Comparison of ENCODE assay signal across 31 mouse cellular contexts in the genomic region with DNA sequence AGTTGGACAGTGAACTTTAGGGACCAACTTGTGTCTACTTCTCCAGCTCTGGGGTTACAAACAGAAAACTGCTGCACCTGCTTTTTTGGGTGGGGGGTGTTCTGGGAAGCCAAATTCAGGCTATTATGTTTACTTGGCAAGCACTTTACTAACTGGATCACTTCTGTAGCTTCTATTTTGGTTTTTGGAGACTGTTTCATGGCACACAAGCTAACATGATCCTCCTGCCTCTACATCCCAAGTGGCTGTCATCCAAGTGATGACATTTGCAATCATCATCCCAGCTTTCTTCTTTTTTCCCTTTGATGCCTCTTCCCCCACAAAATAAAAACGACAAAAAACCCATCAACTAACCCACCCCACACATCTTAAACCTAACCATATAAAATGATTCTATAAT. TPM values are rescaled to one million over a fixed set of nuclear protein-coding genes. Genes with fewer than 3 reads are reported as not detected.
DNase-seq lines count a peak whose midpoint lies in the region; ATAC-seq and TF ChIP-seq lines count a peak whose summit lies in the region.
"Had no signal": no experiment of that assay in that cellular context is flagged by ENCODE, and none has a peak within 500 bp of the region (broad histone marks: within the 10 kb centered on the region; RNA-seq: fewer than 3 reads in every experiment).

No protein-coding gene starts in this region.

- H3K9ac ChIP-seq in forebrain, embryonic 15.5 days (replicated peaks) = no peak overlapping the region
- H3K9ac ChIP-seq in forebrain, embryonic 11.5 days (ENCODE audit: low read length) = no peak overlapping the region
- H3K9ac ChIP-seq: embryonic facial prominence, embryonic 15.5 days; heart, embryonic 13.5 days; hindbrain, embryonic 15.5 days; liver, embryonic 14.5 days had no signal

- no peaks in the 10 kb centered on the region for H3K27me3 ChIP-seq in forebrain, embryonic 15.5 days
- no peaks in the 10 kb centered on the region for H3K27me3 ChIP-seq in forebrain, embryonic 11.5 days (ENCODE audit: control insufficient read depth, insufficient read depth, low read length)
- no peaks in the 10 kb centered on the region for H3K27me3 ChIP-seq in E14TG2a.4 (ENCODE audit: insufficient read depth, low read length)
- H3K27me3 ChIP-seq: embryonic facial prominence, embryonic 15.5 days; heart, embryonic 13.5 days; hindbrain, embryonic 15.5 days had no signal

- intact Hi-C loops in left cerebral cortex, postnatal 4 days (cut with DNase I) = no loop called here

- H3K4me3 ChIP-seq in forebrain, embryonic 15.5 days = no peak overlapping the region
- H3K4me3 ChIP-seq in forebrain, embryonic 11.5 days (ENCODE audit: low read depth, low read length) = no peak overlapping the region
- 0 out of 2 replicates have a peak overlapping the region, but pooled peaks have one; percentile 32 for H3K4me3 ChIP-seq in E14TG2a.4 (replicated peaks; ENCODE audit: low read length)
- H3K4me3 ChIP-seq: embryonic facial prominence, embryonic 10.5 days; embryonic facial prominence, embryonic 15.5 days; heart, embryonic 13.5 days; hindbrain, embryonic 10.5 days; hindbrain, embryonic 15.5 days had no signal

- 67% methylated on average over 1 of the region's 1 CpGs for WGBS in forebrain, embryonic 15.5 days
- WGBS in forebrain, embryonic 11.5 days = 76% methylated on average over 1 of the region's 1 CpGs

- no peaks in the 10 kb centered on the region for H3K9me3 ChIP-seq in forebrain, embryonic 15.5 days
- H3K9me3 ChIP-seq in forebrain, embryonic 11.5 days (ENCODE audit: control insufficient read depth, low read length) = no peaks in the 10 kb centered on the region
- H3K9me3 ChIP-seq in E14TG2a.4 (ENCODE audit: low read length) = no peaks in the 10 kb centered on the region
- H3K9me3 ChIP-seq: embryonic facial prominence, embryonic 10.5 days; embryonic facial prominence, embryonic 15.5 days; heart, embryonic 13.5 days; hindbrain, embryonic 10.5 days; hindbrain, embryonic 15.5 days had no signal

- no peak for TF ChIP-seq CTCF in E14TG2a.4 (conservative IDR thresholded peaks at IDR 0.05; ENCODE audit: low read length)

- H3K36me3 ChIP-seq in forebrain, embryonic 15.5 days = no peaks in the 10 kb centered on the region
- no peaks in the 10 kb centered on the region for H3K36me3 ChIP-seq in forebrain, embryonic 11.5 days (ENCODE audit: control insufficient read depth, insufficient read depth, low read length)
- H3K36me3 ChIP-seq in E14TG2a.4 (ENCODE audit: insufficient read depth, low read length) = no peaks in the 10 kb centered on the region
- H3K36me3 ChIP-seq: embryonic facial prominence, embryonic 10.5 days; embryonic facial prominence, embryonic 15.5 days; heart, embryonic 13.5 days; hindbrain, embryonic 10.5 days; hindbrain, embryonic 15.5 days had no signal

- 0 out of 2 replicates have a peak overlapping the region, but pooled peaks have one; percentile 55 for H3K27ac ChIP-seq in forebrain, embryonic 15.5 days (replicated peaks)
- no peak overlapping the region for H3K27ac ChIP-seq in forebrain, embryonic 11.5 days (ENCODE audit: low read depth, low read length)
- H3K27ac ChIP-seq: embryonic facial prominence, embryonic 10.5 days; embryonic facial prominence, embryonic 15.5 days; heart, embryonic 13.5 days; hindbrain, embryonic 10.5 days; hindbrain, embryonic 15.5 days; liver, embryonic 14.5 days had no signal

- no peak for ATAC-seq in forebrain, embryonic 15.5 days (replicated peaks)
- ATAC-seq in forebrain, embryonic 11.5 days (replicated peaks; ENCODE audit: low FRiP score) = no peak
- ATAC-seq: inflammation-experienced regulatory T-cells, adult 6 months had no signal

- no peak for DNase-seq in forebrain, embryonic 11.5 days (ENCODE audit: low spot score)
- DNase-seq in brain, embryonic 18.5 days (ENCODE audit: low read depth, low spot score) = peak; percentile 39
- peak; percentile 4 to 14 for DNase-seq in layer of hippocampus, postnatal 10 days (ENCODE audit: low spot score in 2 of 2)
- DNase-seq in left cerebral cortex, postnatal 4 days = no peak
- no peak for DNase-seq in frontal cortex, postnatal 25 days (ENCODE audit: low spot score in 2 of 2)
- DNase-seq: adrenal gland, postnatal 14 days; cerebellum, adult 2 months; cerebellum, postnatal 14 days; heart, postnatal 14 days; kidney, adult 11 months; kidney, postnatal 14 days; liver; lung, adult 2 months; lung, postnatal 10 days; midbrain, embryonic 14.5 days; retina, postnatal 1 day; right cerebral cortex, postnatal 14 days had no signal

- H3K4me1 ChIP-seq in forebrain, embryonic 15.5 days = no peaks in the 10 kb centered on the region
- no peaks in the 10 kb centered on the region for H3K4me1 ChIP-seq in forebrain, embryonic 11.5 days (replicated peaks; ENCODE audit: control insufficient read depth, insufficient read depth, low read length)
- H3K4me1 ChIP-seq in E14TG2a.4 (replicated peaks; ENCODE audit: low read depth, low read length) = no peaks in the 10 kb centered on the region
- H3K4me1 ChIP-seq: embryonic facial prominence, embryonic 10.5 days; embryonic facial prominence, embryonic 15.5 days; heart, embryonic 13.5 days; hindbrain, embryonic 10.5 days; hindbrain, embryonic 15.5 days had no signal

- no peak overlapping the region for H3K4me2 ChIP-seq in forebrain, embryonic 15.5 days (replicated peaks)
- H3K4me2 ChIP-seq in forebrain, embryonic 11.5 days (ENCODE audit: low read depth, low read length, severe bottlenecking) = no peak overlapping the region
- H3K4me2 ChIP-seq: embryonic facial prominence, embryonic 15.5 days; heart, embryonic 13.5 days; hindbrain, embryonic 15.5 days had no signal

RNA-seq across cellular contexts. Expression of a gene that starts 46.1 kb away (rescaled TPM):
- polyA plus RNA-seq in forebrain, embryonic 15.5 days (2015; fragmentation: Nextera tagmentation; extraction: Ambion mirVana) = 0.13 and 0.15 TPM in 2 replicates
- polyA plus RNA-seq in forebrain, embryonic 11.5 days (2014; fragmentation: Nextera tagmentation; extraction: Ambion mirVana) = 0.07 and 0.12 TPM in 2 replicates
- under 1 TPM in 1 of 2 experiments, not detected in 1; 0.42 TPM for total RNA-seq in layer of hippocampus, postnatal 10 days (2021)
- total RNA-seq in left cerebral cortex, postnatal 4 days (2021) = under 1 TPM; 0.08 to 0.16 TPM
- total RNA-seq: gastrocnemius, adult 8-10 months; heart, adult 8-10 months; monocyte, adult 5-6 weeks had no signal
- polyA plus RNA-seq: hindbrain, embryonic 10.5 days; lung, adult 2 months; small intestine, adult 2 months had no signal

RNA-seq across cellular contexts. Expression of a gene that starts 46.2 kb away (rescaled TPM):
- 0.59 TPM in 2 replicates for polyA plus RNA-seq in forebrain, embryonic 15.5 days (2015; fragmentation: Nextera tagmentation; extraction: Ambion mirVana)
- polyA plus RNA-seq in forebrain, embryonic 11.5 days (2014; fragmentation: Nextera tagmentation; extraction: Ambion mirVana) = 0.47 and 0.95 TPM in 2 replicates
- under 1 TPM; 0.38 to 0.50 TPM for total RNA-seq in layer of hippocampus, postnatal 10 days (2021)
- under 1 TPM; 0.24 to 0.30 TPM for total RNA-seq in left cerebral cortex, postnatal 4 days (2021)
- total RNA-seq: adrenal gland, postnatal 14 days; gastrocnemius, adult 8-10 months; gastrocnemius, postnatal 4 days; heart, adult 8-10 months; heart, postnatal 14 days; monocyte, adult 5-6 weeks had no signal
- polyA plus RNA-seq: inflammation-experienced regulatory T-cells, adult 6 months; liver, embryonic 14.5 days; small intestine, adult 2 months had no signal

RNA-seq across cellular contexts. Expression of a gene that starts 56.9 kb away (rescaled TPM):
- 32.4 and 33.5 TPM in 2 replicates for polyA plus RNA-seq in forebrain, embryonic 15.5 days (2015; fragmentation: Nextera tagmentation; extraction: Ambion mirVana)
- polyA plus RNA-seq in forebrain, embryonic 11.5 days (2014; fragmentation: Nextera tagmentation; extraction: Ambion mirVana) = 25.3 and 27.4 TPM in 2 replicates
- total RNA-seq in layer of hippocampus, postnatal 10 days (2021) = 10 to 100 TPM; 27.2 to 28.3 TPM
- 10 to 100 TPM; 28.3 to 31.7 TPM for total RNA-seq in left cerebral cortex, postnatal 4 days (2021)

Comparison
In these comparisons a context has a peak if more than half of its experiments do, and no peak if none do; other contexts are left out.
1. DNase-seq: peak in brain, embryonic 18.5 days (single experiment) and layer of hippocampus, postnatal 10 days (2 of 2); none in forebrain, embryonic 11.5 days (single experiment), left cerebral cortex, postnatal 4 days (single experiment) and frontal cortex, postnatal 25 days (0 of 2).